Mouse (Mus musculus) liver, embryonic 11.5 days (tissue): ENCODE data around the gene Nyap2. TPM values are rescaled to one million over a fixed set of nuclear protein-coding genes. Genes with fewer than 3 reads are reported as not detected.

Experiments used
- ATAC-seq: fragments of 200-750 bp; cut with Nextera tagmentation; replicated peaks from 2 replicates; pipeline ENCODE4 v1.8.0; 2017; ENCODE audit warnings: moderate number of reproducible peaks, mild to moderate bottlenecking, moderate TSS enrichment, moderate library complexity; ENCODE audit not compliant: low FRiP score
- DNase-seq: peaks from one replicate; pipeline ENCODE4 v3.0.0-alpha.2; 2017; ENCODE audit warnings: low spot score
- H3K27ac ChIP-seq: fragments of 300-500 bp; sonication (generic); 2 replicates; pipeline ENCODE4 v1.5.1; 2014; ENCODE audit warnings: mild to moderate bottlenecking, low read depth, low read length, control low read depth
- H3K27me3 ChIP-seq: fragments of 300-500 bp; sonication (generic); replicated peaks from 2 replicates; pipeline ENCODE4 v1.6.1; 2014; ENCODE audit warnings: low read length, mixed read lengths; ENCODE audit not compliant: control insufficient read depth, insufficient read depth
- H3K36me3 ChIP-seq: fragments of 300-500 bp; sonication (generic); 2 replicates; pipeline ENCODE4 v1.6.1; 2014; ENCODE audit warnings: mild to moderate bottlenecking, low read length, moderate library complexity, mixed read lengths; ENCODE audit not compliant: control insufficient read depth, insufficient read depth
- H3K4me1 ChIP-seq: fragments of 300-500 bp; sonication (generic); replicated peaks from 2 replicates; pipeline ENCODE4 v1.6.1; 2014; ENCODE audit warnings: low read length, mixed read lengths; ENCODE audit not compliant: control insufficient read depth, insufficient read depth
- H3K4me2 ChIP-seq: fragments of 300-500 bp; sonication (generic); 2 replicates; pipeline ENCODE4 v1.6.1; 2014; ENCODE audit warnings: mild to moderate bottlenecking, control low read depth, moderate library complexity
- H3K4me3 ChIP-seq: fragments of 300-500 bp; sonication (generic); 2 replicates; pipeline ENCODE4 v1.5.1; 2014; ENCODE audit warnings: low read depth, low read length, control low read depth
- H3K9ac ChIP-seq: fragments of 300-500 bp; sonication (generic); 2 replicates; pipeline ENCODE4 v1.6.1; 2014; ENCODE audit warnings: low read depth, low read length, control low read depth
- H3K9me3 ChIP-seq: fragments of 300-500 bp; sonication (generic); 2 replicates; pipeline ENCODE4 v1.6.1; 2016; ENCODE audit warnings: low read length, inconsistent platforms, mixed read lengths; ENCODE audit not compliant: control insufficient read depth
- WGBS: fragments of 180-500 bp; shearing (Covaris S2); extraction: QIAGEN DNeasy Blood & Tissue Kit; methylation state at CpG from one replicate; pipeline ENCODE4 v1.1.7; 2014; 5-methylcytosine and 5-hydroxymethylcytosine counted together
- polyA plus RNA-seq: library from polyadenylated mRNA; unstranded; fragments of >200 nt; fragmentation: Nextera tagmentation; extraction: Ambion mirVana; gene quantifications from 2 replicates; pipeline ENCODE4 v1.2.1, GENCODE M21; 2014

Gene Nyap2
- 0.08 TPM in 1 of 2 replicates, not detected in the other for polyA plus RNA-seq

- Histone ChIP-seq H3K9ac (no peak within 1 kb of the TSS), H3K36me3 (no peaks in the 10 kb centered on the region), H3K4me2 (no peak within 1 kb of the TSS), H3K4me3 (no peak within 1 kb of the TSS), H3K27ac (no peak within 1 kb of the TSS), H3K27me3 (no peaks in the 10 kb centered on the region), H3K9me3 (no peaks in the 10 kb centered on the region), H3K4me1 (no peaks in the 10 kb centered on the region)
- 39% methylated on average over 16 of the region's 16 CpGs for WGBS
- no peak for DNase-seq
- ATAC-seq = no peak
Observed at GRCm38 (mm10) chr1:81076831-81077664, at the start of gene Nyap2. Gene Nyap2 (plus strand): TSS chr1:81076950.

- no peak for DNase-seq
- Histone ChIP-seq H3K4me1 (no peaks in the 10 kb centered on the region), H3K27me3 (no peaks in the 10 kb centered on the region), H3K27ac (no peak overlapping the region), H3K36me3 (no peaks in the 10 kb centered on the region), H3K9ac (no peak overlapping the region), H3K4me2 (no peak overlapping the region), H3K4me3 (no peak overlapping the region), H3K9me3 (no peaks in the 10 kb centered on the region)
- no peak for ATAC-seq
- 70% methylated on average over 5 of the region's 5 CpGs for WGBS
Observed at GRCm38 (mm10) chr1:81042907-81043868, 33.6 kb upstream of the Nyap2 start.

GRCm38 (mm10) chr1:81058340-81058739 is 18.4 kb upstream of the Nyap2 start:
- no peaks in the 10 kb centered on the region for H3K9me3 ChIP-seq
- H3K9ac ChIP-seq = no peak overlapping the region
- H3K4me3 ChIP-seq = no peak overlapping the region
- H3K27me3 ChIP-seq = no peaks in the 10 kb centered on the region
- H3K4me1 ChIP-seq = no peaks in the 10 kb centered on the region
- ATAC-seq = no peak
- H3K27ac ChIP-seq = no peak overlapping the region
- H3K36me3 ChIP-seq = no peaks in the 10 kb centered on the region
- WGBS = 79% methylated on average over 5 of the region's 5 CpGs
- no peak for DNase-seq
- H3K4me2 ChIP-seq = no peak overlapping the region

- Histone ChIP-seq H3K4me2 (no peak overlapping the region), H3K9me3 (no peaks in the 10 kb centered on the region), H3K4me3 (no peak overlapping the region), H3K36me3 (no peaks in the 10 kb centered on the region), H3K9ac (no peak overlapping the region), H3K27me3 (no peaks in the 10 kb centered on the region), H3K27ac (no peak overlapping the region), H3K4me1 (no peaks in the 10 kb centered on the region)
- DNase-seq = no peak
- ATAC-seq = no peak
- 58% methylated on average over 2 of the region's 2 CpGs for WGBS
Observed at GRCm38 (mm10) chr1:81058835-81059234, 17.9 kb upstream of the Nyap2 start.

- Histone ChIP-seq H3K9me3 (no peaks in the 10 kb centered on the region), H3K27me3 (no peaks in the 10 kb centered on the region), H3K4me3 (no peak overlapping the region), H3K36me3 (no peaks in the 10 kb centered on the region), H3K27ac (no peak overlapping the region), H3K4me1 (no peaks in the 10 kb centered on the region), H3K9ac (no peak overlapping the region), H3K4me2 (no peak overlapping the region)
- ATAC-seq (no peak), DNase-seq (no peak)
- 90% methylated on average over 2 of the region's 2 CpGs for WGBS
Observed at GRCm38 (mm10) chr1:81062811-81063210, 13.9 kb upstream of the Nyap2 start.

- no peak for ATAC-seq
- Histone ChIP-seq H3K4me2 (no peak overlapping the region), H3K27me3 (no peaks in the 10 kb centered on the region), H3K4me3 (no peak overlapping the region), H3K36me3 (no peaks in the 10 kb centered on the region), H3K9ac (no peak overlapping the region), H3K27ac (no peak overlapping the region), H3K4me1 (no peaks in the 10 kb centered on the region), H3K9me3 (no peaks in the 10 kb centered on the region)
- 74% methylated on average over 9 of the region's 9 CpGs for WGBS
- no peak for DNase-seq
Observed at GRCm38 (mm10) chr1:81076259-81076658, 491 bp upstream of the Nyap2 start.

- H3K4me3 ChIP-seq = no peak overlapping the region
- no peak for DNase-seq
- WGBS = 77% methylated on average over 9 of the region's 9 CpGs
- no peak for ATAC-seq
- no peak overlapping the region for H3K9ac ChIP-seq
- no peak overlapping the region for H3K4me2 ChIP-seq
- no peaks in the 10 kb centered on the region for H3K4me1 ChIP-seq
- H3K27me3 ChIP-seq = no peaks in the 10 kb centered on the region
- no peak overlapping the region for H3K27ac ChIP-seq
- H3K36me3 ChIP-seq = no peaks in the 10 kb centered on the region
- no peaks in the 10 kb centered on the region for H3K9me3 ChIP-seq
Observed at GRCm38 (mm10) chr1:81077665-81078314, 1.0 kb downstream of the Nyap2 start.

GRCm38 (mm10) chr1:81087485-81087884 is 10.7 kb downstream of the Nyap2 start:
- Histone ChIP-seq H3K36me3 (no peaks in the 10 kb centered on the region), H3K4me3 (no peak overlapping the region), H3K4me1 (no peaks in the 10 kb centered on the region), H3K27me3 (no peaks in the 10 kb centered on the region), H3K4me2 (no peak overlapping the region), H3K9me3 (no peaks in the 10 kb centered on the region), H3K9ac (no peak overlapping the region), H3K27ac (no peak overlapping the region)
- ATAC-seq (no peak), DNase-seq (no peak)
- WGBS = 79% methylated on average over 5 of the region's 5 CpGs
